Mouse (Mus musculus): ENCODE data around the gene Ptma. TPM values are rescaled to one million over a fixed set of nuclear protein-coding genes. Genes with fewer than 3 reads are reported as not detected.

Gene Ptma
- polyA plus RNA-seq, 1 experiment from 2014 or later = 1,264 TPM

- Histone ChIP-seq H3K36me3 (ENCODE audit: insufficient read depth, low read length) (no peaks in the 10 kb centered on the region), H3K4me3 (ENCODE audit: low read depth, low read length) (peak overlapping the region; percentile 97), H3K9ac (replicated peaks; ENCODE audit: low read depth) (peak overlapping the region; percentile 86), H3K9me3 (ENCODE audit: low read length) (no peaks in the 10 kb centered on the region), H3K4me2 (replicated peaks; ENCODE audit: low read depth, low read length) (peak overlapping the region; percentile 83), H3K27me3 (replicated peaks; ENCODE audit: insufficient read depth, low read length) (no peaks in the 10 kb centered on the region), H3K4me1 (ENCODE audit: insufficient read depth, low read depth, low read length) (peaks cover 7% of the 10 kb centered on the region), H3K27ac (ENCODE audit: low read length) (peak overlapping the region; percentile 100)
- TF ChIP-seq CTCF (IDR thresholded peaks at IDR 0.05) = no peak; the same call in none of the 2 replicates
- TF ChIP-seq EP300 (IDR thresholded peaks at IDR 0.05) = 0 out of 2 replicates have a peak, but pooled peaks have one; percentile 35
- WGBS = under 1% methylated on average over 43 of the region's 44 CpGs
- DNase-seq (ENCODE audit: low spot score) = peak; percentile 72
- ATAC-seq = peak; percentile 16
Measured at GRCm38 (mm10) chr1:86525499-86526115, 919 bp upstream of the Ptma start.

- H3K9ac ChIP-seq (replicated peaks; ENCODE audit: low read depth) = peak overlapping the region; percentile 99
- WGBS = under 1% methylated on average over 109 of the region's 111 CpGs
- H3K4me1 ChIP-seq (ENCODE audit: insufficient read depth, low read depth, low read length) = peaks cover 7% of the 10 kb centered on the region
- peaks cover 5% of the 10 kb centered on the region; the same call in 1 of the 2 replicates for H3K36me3 ChIP-seq (ENCODE audit: insufficient read depth, low read length)
- DNase-seq (ENCODE audit: low spot score) (no peak), ATAC-seq (no peak)
- no peaks in the 10 kb centered on the region for H3K27me3 ChIP-seq (replicated peaks; ENCODE audit: insufficient read depth, low read length)
- TF ChIP-seq CTCF (IDR thresholded peaks at IDR 0.05) = no peak
- H3K9me3 ChIP-seq (ENCODE audit: low read length) = no peaks in the 10 kb centered on the region
- peak overlapping the region; percentile 94 for H3K27ac ChIP-seq (ENCODE audit: low read length)
- H3K4me2 ChIP-seq (replicated peaks; ENCODE audit: low read depth, low read length) = peak overlapping the region; percentile 83
- peak overlapping the region; percentile 97 for H3K4me3 ChIP-seq (ENCODE audit: low read depth, low read length)
Measured at GRCm38 (mm10) chr1:86526789-86527598, 468 bp downstream of the Ptma start.

- TF ChIP-seq CTCF (IDR thresholded peaks at IDR 0.05) = peak; percentile 89
- no peak for TF ChIP-seq EP300 (IDR thresholded peaks at IDR 0.05)
- Histone ChIP-seq H3K36me3 (ENCODE audit: insufficient read depth, low read length) (peaks cover 5% of the 10 kb centered on the region; the same call in 1 of the 2 replicates), H3K9ac (replicated peaks; ENCODE audit: low read depth) (peak overlapping the region; percentile 99), H3K9me3 (ENCODE audit: low read length) (no peaks in the 10 kb centered on the region), H3K4me1 (ENCODE audit: insufficient read depth, low read depth, low read length) (peaks cover 7% of the 10 kb centered on the region), H3K4me2 (replicated peaks; ENCODE audit: low read depth, low read length) (peak overlapping the region; percentile 83), H3K4me3 (ENCODE audit: low read depth, low read length) (peak overlapping the region; percentile 97), H3K27me3 (replicated peaks; ENCODE audit: insufficient read depth, low read length) (no peaks in the 10 kb centered on the region), H3K27ac (ENCODE audit: low read length) (peak overlapping the region; percentile 94)
- peak; percentile 95 for DNase-seq (ENCODE audit: low spot score)
- WGBS = 1% methylated on average over 82 of the region's 89 CpGs
- peak; percentile 25 for ATAC-seq
Measured at GRCm38 (mm10) chr1:86527599-86528486, 1.3 kb downstream of the Ptma start.

- H3K36me3 ChIP-seq (ENCODE audit: insufficient read depth, low read length) = peaks cover 5% of the 10 kb centered on the region; the same call in 1 of the 2 replicates
- H3K27ac ChIP-seq (ENCODE audit: low read length) = peak overlapping the region; percentile 94
- H3K27me3 ChIP-seq (replicated peaks; ENCODE audit: insufficient read depth, low read length) = no peaks in the 10 kb centered on the region
- TF ChIP-seq EP300 (IDR thresholded peaks at IDR 0.05) (no peak), CTCF (IDR thresholded peaks at IDR 0.05) (peak; percentile 50)
- peak; percentile 89 for DNase-seq (ENCODE audit: low spot score)
- peak overlapping the region; percentile 97 for H3K4me3 ChIP-seq (ENCODE audit: low read depth, low read length)
- WGBS = 0% methylated on average over 15 of the region's 15 CpGs
- peak overlapping the region; percentile 99 for H3K9ac ChIP-seq (replicated peaks; ENCODE audit: low read depth)
- peak overlapping the region; percentile 83 for H3K4me2 ChIP-seq (replicated peaks; ENCODE audit: low read depth, low read length)
- peaks cover 7% of the 10 kb centered on the region for H3K4me1 ChIP-seq (ENCODE audit: insufficient read depth, low read depth, low read length)
- no peaks in the 10 kb centered on the region for H3K9me3 ChIP-seq (ENCODE audit: low read length)
- ATAC-seq = 0 out of 2 replicates have a peak, but pooled peaks have one; percentile 0
Measured at GRCm38 (mm10) chr1:86528571-86529180, 2.1 kb downstream of the Ptma start.

- no peaks in the 10 kb centered on the region for H3K27me3 ChIP-seq (replicated peaks; ENCODE audit: insufficient read depth, low read length)
- H3K4me3 ChIP-seq (ENCODE audit: low read depth, low read length) = no peak overlapping the region
- DNase-seq (ENCODE audit: low spot score) (no peak), ATAC-seq (no peak)
- peak overlapping the region; percentile 83 for H3K4me2 ChIP-seq (replicated peaks; ENCODE audit: low read depth, low read length)
- no peak overlapping the region for H3K27ac ChIP-seq (ENCODE audit: low read length)
- WGBS = 17% methylated on average over 4 of the region's 4 CpGs
- H3K36me3 ChIP-seq (ENCODE audit: insufficient read depth, low read length) = peaks cover 5% of the 10 kb centered on the region; the same call in 1 of the 2 replicates
- TF ChIP-seq EP300 (IDR thresholded peaks at IDR 0.05) (no peak), CTCF (IDR thresholded peaks at IDR 0.05) (no peak)
- peaks cover 5% of the 10 kb centered on the region for H3K4me1 ChIP-seq (ENCODE audit: insufficient read depth, low read depth, low read length)
- no peaks in the 10 kb centered on the region for H3K9me3 ChIP-seq (ENCODE audit: low read length)
- H3K9ac ChIP-seq (replicated peaks; ENCODE audit: low read depth) = no peak overlapping the region
Measured at GRCm38 (mm10) chr1:86529590-86529989, 3.1 kb downstream of the Ptma start.

Measured in lung, postnatal 0 days (tissue).